Mouse (Mus musculus): ENCODE data around the gene Tmem258.

DNA sequence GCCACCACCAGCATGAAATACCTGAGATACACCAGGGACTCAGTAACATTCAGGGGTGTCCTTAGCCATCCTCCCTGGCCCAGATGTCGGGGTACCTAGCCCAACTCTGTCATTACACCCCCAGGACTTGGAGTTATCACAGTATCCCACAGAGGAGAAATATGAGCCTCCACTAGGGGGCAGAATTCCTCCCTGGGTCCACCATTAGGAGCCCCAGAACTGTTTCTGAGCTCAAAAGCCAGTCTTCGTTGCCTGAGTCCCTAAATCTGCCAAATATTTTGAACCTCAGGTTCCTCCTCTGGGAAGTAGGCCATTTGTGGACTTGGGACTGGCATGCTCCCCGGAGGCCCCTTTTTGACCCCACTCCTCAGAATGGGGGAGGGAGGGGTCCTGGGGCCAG lies 15.3 kb downstream of the Tmem258 start:
- peak; percentile 78 for TF ChIP-seq CTCF (IDR thresholded peaks at IDR 0.05)
- TF ChIP-seq POLR2A (IDR thresholded peaks at IDR 0.05; ENCODE audit: insufficient read depth, low read depth, low read length) = no peak

All from heart, adult 2 months (tissue).